Mouse (Mus musculus): ENCODE measurements around the gene Olfr105-ps.

GRCm38 (mm10) chr17:37398926-37399325 lies 20.1 kb downstream of the Olfr105-ps start, which contains the start of gene Olfr107:
- TF ChIP-seq GATA1 (IDR thresholded peaks at IDR 0.05; ENCODE audit: borderline replicate concordance, low read length) (no peak), FLI1 (IDR thresholded peaks at IDR 0.05; ENCODE audit: low read length) (no peak)

Measured in megakaryocyte, embryonic 14.5 days (primary cell).